Mouse (Mus musculus) neural tube, embryonic 14.5 days (tissue): ENCODE measurements around the gene Neurl2. TPM values are rescaled to one million over a fixed set of nuclear protein-coding genes. Genes with fewer than 3 reads are reported as not detected.

Source experiments
- ATAC-seq: fragments of 200-750 bp; cut with Nextera tagmentation; 2 replicates; pipeline ENCODE4 v1.8.0; 2017; ENCODE audit warnings: low read depth, mild to moderate bottlenecking, moderate TSS enrichment, moderate library complexity
- H3K27ac ChIP-seq: fragments of 300-500 bp; sonication (generic); 2 replicates; pipeline ENCODE4 v1.5.1; 2014; ENCODE audit warnings: low read depth, mild to moderate bottlenecking, control low read depth, low read length, moderate library complexity, mixed read lengths
- H3K27me3 ChIP-seq: fragments of 300-500 bp; sonication (generic); 2 replicates; pipeline ENCODE4 v1.6.1; 2014; ENCODE audit warnings: low read length; ENCODE audit not compliant: control insufficient read depth, insufficient read depth
- H3K36me3 ChIP-seq: fragments of 300-500 bp; sonication (generic); 2 replicates; pipeline ENCODE4 v1.6.1; 2014; ENCODE audit warnings: low read length, mixed read lengths; ENCODE audit not compliant: control insufficient read depth, insufficient read depth
- H3K4me1 ChIP-seq: fragments of 300-500 bp; sonication (generic); 2 replicates; pipeline ENCODE4 v1.6.1; 2014; ENCODE audit warnings: low read length; ENCODE audit not compliant: control insufficient read depth, insufficient read depth
- H3K4me2 ChIP-seq: fragments of 300-500 bp; sonication (generic); 2 replicates; pipeline ENCODE4 v1.6.1; 2014; ENCODE audit warnings: mild to moderate bottlenecking, low read depth, low read length, control low read depth
- H3K4me3 ChIP-seq: fragments of 300-500 bp; sonication (generic); 2 replicates; pipeline ENCODE4 v1.5.1; 2014; ENCODE audit warnings: low read depth, low read length, control low read depth, mixed read lengths
- H3K9ac ChIP-seq: fragments of 300-500 bp; sonication (generic); replicated peaks from 2 replicates; pipeline ENCODE4 v1.6.1; 2014; ENCODE audit warnings: low read depth, mild to moderate bottlenecking, control low read depth, low read length, mixed read lengths
- H3K9me3 ChIP-seq: fragments of 300-500 bp; sonication (generic); 2 replicates; pipeline ENCODE4 v1.6.1; 2016; ENCODE audit warnings: low read length; ENCODE audit not compliant: control insufficient read depth
- WGBS: fragments of 180-500 bp; shearing (Covaris S2); extraction: QIAGEN DNeasy Blood & Tissue Kit; methylation state at CpG from one replicate; pipeline ENCODE4 v1.1.7; 2014; 5-methylcytosine and 5-hydroxymethylcytosine counted together
- polyA plus RNA-seq: library from polyadenylated mRNA; unstranded; fragments of >200 nt; fragmentation: Nextera tagmentation; extraction: Ambion mirVana; gene quantifications from 2 replicates; pipeline ENCODE4 v1.2.1, GENCODE M21; 2014

Gene Neurl2
- polyA plus RNA-seq, 1 experiment from 2014 or later = 7.2 TPM

GRCm38 (mm10) chr2:164845782-164846181 lies 12.5 kb upstream of the Neurl2 start:
- ATAC-seq = no peak
- Histone ChIP-seq H3K4me2 (no peak overlapping the region), H3K27ac (no peak overlapping the region), H3K27me3 (no peaks in the 10 kb centered on the region), H3K36me3 (no peaks in the 10 kb centered on the region), H3K9ac (no peak overlapping the region), H3K4me1 (no peaks in the 10 kb centered on the region), H3K4me3 (no peak overlapping the region), H3K9me3 (no peaks in the 10 kb centered on the region)
- WGBS = 58% methylated on average over 3 of the region's 3 CpGs

DNA sequence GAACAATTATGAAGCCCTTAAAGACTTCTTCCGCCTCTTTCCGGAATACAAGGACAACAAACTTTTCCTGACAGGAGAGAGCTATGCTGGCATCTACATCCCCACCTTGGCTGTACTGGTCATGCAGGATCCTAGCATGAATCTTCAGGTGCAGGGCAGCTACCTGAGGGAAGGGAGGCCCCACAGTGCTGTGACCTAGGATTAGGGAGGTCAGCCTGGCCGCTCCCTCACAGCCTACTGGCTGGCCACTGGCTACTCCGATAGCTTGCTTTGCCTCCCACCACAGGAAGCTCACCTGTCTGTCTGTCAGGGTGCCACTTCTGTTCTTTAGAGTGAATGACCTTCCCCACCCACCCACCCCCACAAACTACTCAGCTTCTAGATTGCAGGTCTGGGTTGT lies 1.9 kb upstream of the Neurl2 start:
- H3K36me3 ChIP-seq = peaks cover 20% of the 10 kb centered on the region; the same call in 1 of the 2 replicates
- no peak overlapping the region for H3K27ac ChIP-seq
- no peak overlapping the region for H3K4me2 ChIP-seq
- no peaks in the 10 kb centered on the region for H3K27me3 ChIP-seq
- H3K4me1 ChIP-seq = peaks cover 3% of the 10 kb centered on the region; the same call in 1 of the 2 replicates
- no peak overlapping the region for H3K4me3 ChIP-seq
- no peak overlapping the region for H3K9ac ChIP-seq
- ATAC-seq = no peak
- whole genome bisulfite sequencing = 92% methylated on average over 4 of the region's 4 CpGs
- H3K9me3 ChIP-seq = no peaks in the 10 kb centered on the region

DNA sequence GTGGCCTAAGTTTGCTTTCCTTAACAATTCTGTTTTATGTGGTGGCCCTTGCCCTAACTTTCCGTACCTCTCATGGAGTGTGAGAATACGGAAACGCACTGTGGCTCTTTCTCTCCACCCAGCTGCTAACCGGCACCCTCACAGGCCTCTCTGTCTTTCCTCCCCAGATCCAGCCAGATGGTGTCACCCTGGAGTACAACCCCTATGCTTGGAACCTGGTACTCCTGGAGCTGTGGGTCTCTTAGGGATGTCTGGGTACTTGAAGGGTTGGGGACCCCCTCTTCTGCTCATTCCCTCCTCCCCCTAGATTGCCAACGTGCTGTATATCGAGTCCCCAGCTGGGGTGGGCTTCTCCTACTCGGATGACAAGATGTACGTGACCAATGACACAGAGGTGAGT lies 1.3 kb upstream of the Neurl2 start:
- Histone ChIP-seq H3K36me3 (peaks cover 17% of the 10 kb centered on the region; the same call in 1 of the 2 replicates), H3K4me3 (peak overlapping the region; percentile 70), H3K27me3 (no peaks in the 10 kb centered on the region), H3K9ac (no peak overlapping the region; the same call in 1 of the 2 replicates), H3K27ac (no peak overlapping the region), H3K4me2 (peak overlapping the region; percentile 99), H3K9me3 (no peaks in the 10 kb centered on the region), H3K4me1 (peaks cover 3% of the 10 kb centered on the region; the same call in 1 of the 2 replicates)
- 42% methylated on average over 8 of the region's 8 CpGs for WGBS
- no peak for ATAC-seq

- Histone ChIP-seq H3K4me3 (peak within 1 kb of the TSS; percentile 70), H3K9ac (peak within 1 kb of the TSS; percentile 78), H3K9me3 (no peaks in the 10 kb centered on the region), H3K27me3 (no peaks in the 10 kb centered on the region), H3K36me3 (peaks cover 4% of the 10 kb centered on the region; the same call in 1 of the 2 replicates), H3K4me2 (peak within 1 kb of the TSS; percentile 99), H3K27ac (peak within 1 kb of the TSS; percentile 74), H3K4me1 (peaks cover 3% of the 10 kb centered on the region; the same call in 1 of the 2 replicates)
- WGBS = under 1% methylated on average over 35 of the region's 35 CpGs
- ATAC-seq = peak; percentile 73
Observed at GRCm38 (mm10) chr2:164832748-164833301, 431 bp downstream of the Neurl2 start, which contains the start of gene Ctsa. Ctsa (plus strand) TSS chr2:164832873.

DNA sequence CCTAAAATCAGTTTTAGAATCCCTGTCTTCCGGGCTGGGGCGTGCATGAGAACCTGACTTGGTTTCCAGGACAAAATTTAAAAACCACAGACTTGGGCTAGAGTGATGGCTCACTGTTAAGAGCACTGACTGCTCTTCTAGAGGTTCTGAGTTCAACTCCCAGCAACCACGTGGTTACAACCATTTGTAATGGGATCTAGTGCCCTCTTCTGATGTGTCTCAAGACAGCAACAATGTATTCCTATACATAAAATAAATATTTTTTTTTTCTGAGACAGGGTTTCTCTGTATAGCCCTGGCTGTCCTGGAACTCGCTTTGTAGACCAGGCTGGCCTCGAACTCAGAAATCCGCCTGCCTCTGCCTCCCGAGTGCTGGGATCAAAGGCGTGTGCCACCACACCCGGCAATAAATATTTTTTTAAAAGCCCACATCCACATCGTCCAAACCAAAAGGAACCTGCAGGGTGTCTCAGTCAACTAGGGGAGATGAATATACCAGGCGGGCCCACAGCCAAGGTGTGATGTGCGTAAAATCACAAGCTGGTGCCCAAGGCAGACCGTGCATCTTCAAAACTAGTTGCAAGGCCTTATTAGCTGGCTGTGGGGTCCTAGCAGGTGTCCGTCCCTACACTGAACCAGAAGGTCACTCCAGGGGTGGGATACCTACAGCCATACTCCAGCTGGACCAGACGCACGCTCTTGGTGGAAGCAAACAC lies 1.1 kb downstream of the Neurl2 start:
- ATAC-seq = no peak
- WGBS = 61% methylated on average over 16 of the region's 16 CpGs
- peaks cover 3% of the 10 kb centered on the region; the same call in 1 of the 2 replicates for H3K4me1 ChIP-seq
- peak overlapping the region; percentile 70 for H3K4me3 ChIP-seq
- peak overlapping the region; percentile 74; the same call in 1 of the 2 replicates for H3K27ac ChIP-seq
- peak overlapping the region; percentile 99 for H3K4me2 ChIP-seq
- no peaks in the 10 kb centered on the region for H3K27me3 ChIP-seq
- H3K9me3 ChIP-seq = no peaks in the 10 kb centered on the region
- peaks cover 8% of the 10 kb centered on the region; the same call in 1 of the 2 replicates for H3K36me3 ChIP-seq
- H3K9ac ChIP-seq = peak overlapping the region; percentile 78

DNA sequence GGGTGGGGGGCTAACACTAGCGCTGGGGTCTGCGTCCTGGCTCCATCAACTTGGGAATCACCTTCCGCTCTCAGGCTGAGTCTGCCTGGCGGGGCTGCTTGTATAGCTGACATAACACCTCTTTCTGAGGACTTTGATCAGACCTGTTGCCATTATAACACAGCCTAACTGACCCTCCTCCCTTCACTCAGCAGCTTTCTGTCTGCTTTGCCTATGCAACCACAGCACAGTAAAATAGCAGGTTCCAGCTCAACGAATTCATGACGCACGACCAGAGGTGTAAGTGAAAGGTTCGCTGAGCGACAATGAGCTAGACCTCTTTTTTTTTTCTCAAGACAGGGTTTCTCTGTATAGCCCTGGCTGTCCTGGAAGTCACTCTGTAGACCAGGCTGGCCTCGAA lies 2.2 kb downstream of the Neurl2 start:
- H3K9ac ChIP-seq = no peak overlapping the region

DNA sequence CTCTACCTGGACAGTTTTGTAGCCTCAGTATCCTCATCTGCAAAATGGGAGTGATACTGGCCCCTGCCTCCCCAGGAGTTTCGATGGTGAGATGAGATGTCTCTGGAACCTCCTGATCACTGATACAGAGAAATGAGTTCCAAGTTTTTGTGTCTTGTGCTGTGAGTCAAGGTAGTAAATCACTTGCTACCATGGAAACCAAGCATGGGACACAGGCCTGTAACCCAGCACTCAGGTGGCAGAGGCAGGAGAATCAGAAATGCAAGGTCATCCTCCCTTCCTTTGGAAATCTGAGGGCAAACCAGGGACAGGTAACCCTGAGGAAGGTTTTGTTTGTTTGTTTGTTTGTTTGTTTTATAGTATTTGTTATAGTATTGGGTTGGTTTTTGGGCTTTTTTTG lies 4.2 kb downstream of the Neurl2 start:
- Histone ChIP-seq H3K9me3 (no peaks in the 10 kb centered on the region), H3K4me3 (no peak overlapping the region), H3K27me3 (no peaks in the 10 kb centered on the region), H3K36me3 (peaks cover 24% of the 10 kb centered on the region), H3K4me1 (no peaks in the 10 kb centered on the region), H3K27ac (no peak overlapping the region), H3K9ac (no peak overlapping the region), H3K4me2 (no peak overlapping the region)
- 94% methylated on average over 1 of the region's 1 CpGs for WGBS
- no peak for ATAC-seq

More for the DNA sequence above, 2.2 kb downstream of the Neurl2 start:
- Histone ChIP-seq H3K27ac (no peak overlapping the region), H3K36me3 (peaks cover 17% of the 10 kb centered on the region), H3K4me3 (no peak overlapping the region), H3K9me3 (no peaks in the 10 kb centered on the region), H3K4me1 (peaks cover 3% of the 10 kb centered on the region; the same call in 1 of the 2 replicates), H3K4me2 (no peak overlapping the region), H3K27me3 (no peaks in the 10 kb centered on the region)
- WGBS = 91% methylated on average over 10 of the region's 10 CpGs
- no peak for ATAC-seq

- Histone ChIP-seq H3K36me3 (peaks cover 24% of the 10 kb centered on the region), H3K9ac (no peak within 1 kb of the TSS), H3K27ac (no peak within 1 kb of the TSS), H3K4me1 (no peaks in the 10 kb centered on the region; the same call in 1 of the 2 replicates), H3K4me3 (no peak within 1 kb of the TSS), H3K4me2 (no peak within 1 kb of the TSS), H3K9me3 (no peaks in the 10 kb centered on the region), H3K27me3 (no peaks in the 10 kb centered on the region)
- no peak for ATAC-seq
- 91% methylated on average over 6 of the region's 6 CpGs for WGBS
Observed at GRCm38 (mm10) chr2:164828437-164828836, 4.8 kb downstream of the Neurl2 start, which contains the start of gene Spata25. Spata25 (minus strand) TSS chr2:164828537.
